Mouse (Mus musculus): ENCODE results near the gene Ephb2.

- TF ChIP-seq CTCF (IDR thresholded peaks at IDR 0.05; ENCODE audit: low read depth, low read length) (no peak), POLR2A (IDR thresholded peaks at IDR 0.05; ENCODE audit: insufficient read depth, low read length) (no peak), EP300 (IDR thresholded peaks at IDR 0.05; ENCODE audit: insufficient read depth, low read depth, low read length) (no peak)
These were observed 27.7 kb upstream of the Ephb2 start for GRCm38 (mm10) chr4:136863517-136863916.
